Mouse (Mus musculus): ENCODE data around the gene Mtnr1b.

Gene Mtnr1b

DNA sequence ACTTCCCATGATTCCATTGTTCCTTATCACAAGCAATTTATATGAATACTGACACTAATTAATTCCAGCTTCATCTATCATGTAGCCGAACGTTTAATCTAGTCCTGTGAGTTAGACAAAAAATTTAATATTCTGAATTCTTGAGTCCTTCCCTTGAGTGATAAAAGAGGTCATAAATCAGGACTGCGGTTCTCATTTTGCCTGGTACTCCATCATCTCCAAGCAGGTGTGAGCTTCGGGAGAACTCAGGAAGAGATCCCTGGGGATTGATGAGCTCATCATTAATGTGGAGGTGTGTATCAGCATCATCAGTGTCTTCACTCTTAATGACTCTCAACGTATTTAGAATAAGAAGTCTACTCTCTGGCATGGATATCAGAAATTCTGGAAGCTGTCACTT is 74.0 kb downstream of the Mtnr1b start:
- no peak for DNase-seq

DNA sequence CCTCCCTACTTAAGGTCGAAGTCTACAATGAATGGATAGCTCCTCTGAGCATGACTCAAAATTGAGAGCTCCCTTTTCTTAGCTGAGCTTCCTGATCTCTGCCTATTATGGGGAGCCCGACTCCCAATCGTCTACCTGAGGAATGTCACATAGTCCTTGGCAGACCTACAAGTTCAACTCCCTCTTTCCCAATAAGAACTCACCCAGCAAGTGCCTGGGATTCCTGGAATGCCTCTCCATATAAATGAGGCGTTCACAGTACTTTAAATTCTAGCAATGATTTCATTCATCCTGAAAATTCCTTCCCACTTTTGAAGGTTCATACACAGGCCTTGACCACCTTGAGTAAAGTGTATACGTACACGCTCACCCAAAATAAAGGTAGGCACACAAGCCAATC is 79.9 kb downstream of the Mtnr1b start:
- no peak for DNase-seq

DNA sequence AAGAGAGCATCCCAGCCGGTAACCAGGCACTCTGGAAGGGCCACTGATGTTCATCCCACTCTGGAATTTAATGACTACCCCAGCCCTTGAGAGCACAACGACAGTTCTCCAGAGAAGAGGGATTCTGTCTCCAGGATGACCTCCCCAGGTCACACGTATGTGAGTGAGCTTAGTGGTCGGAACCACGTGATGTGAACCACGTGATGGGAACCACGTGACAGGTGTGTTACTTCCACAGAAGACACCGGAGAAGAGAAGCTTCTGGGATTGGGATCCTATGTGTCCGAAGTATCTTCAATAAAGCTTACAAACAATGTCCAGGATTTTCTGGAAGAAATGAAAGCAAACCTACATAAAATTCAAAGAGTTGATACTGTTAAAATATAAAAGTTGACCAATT is 82.3 kb downstream of the Mtnr1b start:
- DNase-seq = no peak

DNA sequence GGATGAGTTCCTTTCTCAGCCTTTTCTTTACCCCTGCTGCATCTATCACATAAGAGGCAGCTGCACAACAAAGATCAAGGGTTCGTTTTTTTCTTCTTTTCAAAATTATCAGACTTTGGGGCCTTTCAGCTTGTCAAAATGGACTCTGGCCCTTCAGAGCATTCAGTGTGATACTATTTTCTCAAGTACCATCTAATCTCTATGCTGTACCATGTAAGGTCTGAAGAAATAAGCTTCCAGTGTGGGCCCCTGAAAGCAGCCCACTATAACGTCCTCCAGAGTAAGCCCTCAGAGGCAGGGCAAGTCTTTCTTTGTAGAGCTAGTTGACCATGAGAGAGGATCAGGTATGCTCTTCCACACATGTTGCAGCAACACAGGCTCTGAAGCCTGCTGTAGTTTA is 87.7 kb downstream of the Mtnr1b start:
- no peak for DNase-seq

DNA sequence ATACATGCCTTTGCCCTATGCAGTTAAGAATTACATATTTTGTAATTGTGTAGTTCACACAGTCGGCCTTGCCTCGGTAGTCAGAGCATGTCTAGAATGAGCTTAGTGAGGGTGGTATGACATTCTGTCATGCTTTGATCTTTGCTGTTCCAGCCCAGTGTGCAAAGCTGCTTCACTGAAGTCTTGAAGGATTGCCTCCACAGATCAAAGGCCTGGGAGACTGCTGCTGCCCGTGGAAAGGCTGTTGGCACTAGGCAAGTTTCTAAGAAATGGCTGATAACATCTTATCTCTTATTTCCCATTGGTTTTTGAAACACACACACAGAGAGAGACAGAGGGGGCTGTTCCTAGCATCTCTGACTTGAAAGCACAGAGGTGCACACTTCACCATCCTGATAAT is 88.2 kb downstream of the Mtnr1b start:
- DNase-seq = no peak

DNA sequence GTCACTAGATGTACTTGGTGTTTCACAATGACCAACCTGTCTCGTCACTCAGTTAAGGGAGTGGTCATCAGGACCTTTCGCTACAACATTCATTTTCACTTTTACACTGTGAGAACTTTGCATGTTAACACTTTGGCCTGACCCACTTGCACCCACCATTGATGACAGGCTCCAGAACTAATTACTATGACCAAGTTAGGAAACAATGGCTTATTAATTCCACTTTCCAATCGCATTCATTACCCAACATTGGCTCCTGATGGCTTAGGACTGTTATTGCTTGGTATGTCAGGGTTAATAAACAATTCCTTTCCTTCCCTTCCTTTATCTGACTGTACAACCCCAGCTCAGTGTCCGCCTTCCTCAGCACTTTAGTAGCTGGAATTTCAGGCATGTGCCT is 92.4 kb downstream of the Mtnr1b start:
- DNase-seq = no peak

DNA sequence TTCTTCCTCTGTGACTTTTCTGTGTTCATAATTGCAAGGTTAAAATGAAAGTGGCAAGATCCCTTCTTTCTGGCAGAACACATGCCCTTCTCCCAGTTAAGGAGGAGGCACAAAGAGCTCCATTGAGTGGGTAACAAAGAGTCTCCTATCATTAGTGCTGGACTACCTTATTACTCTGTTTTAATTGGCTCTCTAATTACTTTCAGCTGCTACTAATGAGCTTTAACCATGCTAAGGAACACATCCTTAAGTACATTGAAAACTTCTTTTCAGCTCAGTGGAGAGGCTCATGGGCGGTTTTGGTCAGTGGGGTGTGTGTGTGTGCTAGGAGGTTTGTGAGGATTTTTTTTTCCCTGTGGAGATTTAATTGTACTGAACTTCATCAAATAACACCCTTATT is 99.4 kb downstream of the Mtnr1b start:
- no peak for DNase-seq
